Mouse (Mus musculus): ENCODE results near the gene Crocc. TPM values are rescaled to one million over a fixed set of nuclear protein-coding genes. Genes with fewer than 3 reads are reported as not detected.

Crocc gene
- polyA plus RNA-seq, 1 experiment from 2014 or later = 5.3 TPM

DNA sequence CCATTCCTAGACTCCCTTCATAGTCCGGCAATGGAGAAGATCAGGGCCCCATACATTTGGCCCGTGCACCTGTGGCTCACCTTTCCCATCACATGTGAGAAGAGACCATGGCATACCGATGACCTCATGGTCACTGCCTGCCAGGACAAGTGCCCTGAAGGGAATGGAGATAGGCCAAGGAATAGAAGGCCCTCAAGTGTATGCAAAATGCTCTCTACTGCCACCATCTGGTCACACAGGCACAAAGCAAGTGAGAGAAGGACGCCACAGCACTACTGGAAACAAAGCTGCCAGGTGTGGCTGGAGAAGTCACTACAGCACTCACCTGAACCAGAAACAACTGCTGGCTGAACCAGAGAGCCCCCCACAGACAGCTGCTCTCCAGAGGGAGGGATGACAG, 9.4 kb upstream of the Crocc start:
- Histone ChIP-seq H3K4me3 (ENCODE audit: low read length) (no peak overlapping the region), H3K27me3 (ENCODE audit: control insufficient read depth, insufficient read depth, low read depth, low read length) (no peaks in the 10 kb centered on the region), H3K4me2 (ENCODE audit: low read depth, low read length) (no peak overlapping the region), H3K9ac (ENCODE audit: low read length) (no peak overlapping the region), H3K4me1 (replicated peaks; ENCODE audit: control insufficient read depth, insufficient read depth, low read length) (peaks cover 38% of the 10 kb centered on the region), H3K9me3 (ENCODE audit: control insufficient read depth, low read length) (no peaks in the 10 kb centered on the region), H3K27ac (ENCODE audit: low read length) (no peak overlapping the region), H3K36me3 (ENCODE audit: control insufficient read depth, insufficient read depth, low read length) (peaks cover 35% of the 10 kb centered on the region)
- no peak for ATAC-seq (ENCODE audit: low read depth)
- 53% methylated on average over 4 of the region's 4 CpGs for WGBS

DNA sequence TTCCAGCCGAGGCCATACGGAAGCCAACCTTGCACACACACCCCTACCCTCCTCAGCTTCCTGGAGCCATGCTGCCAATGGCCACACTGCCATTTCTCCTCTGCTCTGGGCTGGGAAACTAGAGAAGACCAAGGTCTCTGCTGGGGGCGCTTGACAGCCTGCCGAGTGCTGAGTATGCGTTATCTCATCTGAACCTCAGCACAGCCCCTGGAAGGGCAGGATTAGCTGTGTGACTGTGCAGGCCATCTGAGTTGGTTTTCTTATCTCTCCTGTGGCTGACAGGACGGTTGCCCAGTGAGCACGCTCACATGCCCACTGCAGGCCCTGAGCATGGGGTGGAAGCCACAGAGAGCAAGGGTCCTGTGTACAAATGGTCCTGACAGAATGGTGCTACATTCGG, 8.3 kb upstream of the Crocc start:
- ATAC-seq (ENCODE audit: low read depth) = no peak
- Histone ChIP-seq H3K9me3 (ENCODE audit: control insufficient read depth, low read length) (no peaks in the 10 kb centered on the region), H3K4me1 (replicated peaks; ENCODE audit: control insufficient read depth, insufficient read depth, low read length) (peaks cover 32% of the 10 kb centered on the region), H3K27ac (ENCODE audit: low read length) (no peak overlapping the region; the same call in 1 of the 2 replicates), H3K27me3 (ENCODE audit: control insufficient read depth, insufficient read depth, low read depth, low read length) (no peaks in the 10 kb centered on the region), H3K4me2 (ENCODE audit: low read depth, low read length) (no peak overlapping the region), H3K4me3 (ENCODE audit: low read length) (no peak overlapping the region), H3K36me3 (ENCODE audit: control insufficient read depth, insufficient read depth, low read length) (peaks cover 35% of the 10 kb centered on the region), H3K9ac (ENCODE audit: low read length) (no peak overlapping the region)
- WGBS = 86% methylated on average over 8 of the region's 8 CpGs

DNA sequence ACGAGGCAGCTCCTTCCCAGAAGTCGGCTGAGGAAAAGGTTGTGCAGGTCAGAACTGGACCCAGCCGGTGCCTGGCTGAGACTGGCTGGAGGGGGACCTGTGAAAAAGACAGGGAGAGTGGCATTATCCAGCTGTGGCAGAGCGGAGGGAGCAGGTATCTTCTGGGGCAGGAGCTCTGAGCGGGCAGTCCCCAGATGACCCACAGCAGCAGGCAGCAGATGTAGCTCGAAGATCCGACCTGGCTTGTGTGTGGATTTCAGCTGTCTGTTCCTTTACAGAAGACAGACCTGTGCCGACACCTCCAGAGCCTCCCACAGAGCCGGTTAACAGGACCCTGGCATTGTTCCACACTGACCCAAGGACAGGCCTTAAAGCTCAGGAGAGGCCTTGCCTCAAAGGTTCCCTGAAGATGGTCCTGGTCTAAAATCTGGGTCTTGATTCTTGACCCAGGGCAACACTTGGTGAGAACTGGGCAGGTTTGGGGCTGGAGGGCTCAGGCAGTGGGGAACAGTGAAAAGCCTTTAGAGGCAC, 7.2 kb upstream of the Crocc start:
- H3K4me1 ChIP-seq (replicated peaks; ENCODE audit: control insufficient read depth, insufficient read depth, low read length) = peaks cover 30% of the 10 kb centered on the region
- H3K36me3 ChIP-seq (ENCODE audit: control insufficient read depth, insufficient read depth, low read length) = peaks cover 35% of the 10 kb centered on the region
- WGBS = 51% methylated on average over 9 of the region's 9 CpGs
- no peak overlapping the region; the same call in 1 of the 2 replicates for H3K9ac ChIP-seq (ENCODE audit: low read length)
- H3K4me2 ChIP-seq (ENCODE audit: low read depth, low read length) = no peak overlapping the region
- ATAC-seq (ENCODE audit: low read depth) = no peak
- no peaks in the 10 kb centered on the region for H3K9me3 ChIP-seq (ENCODE audit: control insufficient read depth, low read length)
- no peak overlapping the region for H3K4me3 ChIP-seq (ENCODE audit: low read length)
- peak overlapping the region; percentile 85 for H3K27ac ChIP-seq (ENCODE audit: low read length)
- no peaks in the 10 kb centered on the region for H3K27me3 ChIP-seq (ENCODE audit: control insufficient read depth, insufficient read depth, low read depth, low read length)

DNA sequence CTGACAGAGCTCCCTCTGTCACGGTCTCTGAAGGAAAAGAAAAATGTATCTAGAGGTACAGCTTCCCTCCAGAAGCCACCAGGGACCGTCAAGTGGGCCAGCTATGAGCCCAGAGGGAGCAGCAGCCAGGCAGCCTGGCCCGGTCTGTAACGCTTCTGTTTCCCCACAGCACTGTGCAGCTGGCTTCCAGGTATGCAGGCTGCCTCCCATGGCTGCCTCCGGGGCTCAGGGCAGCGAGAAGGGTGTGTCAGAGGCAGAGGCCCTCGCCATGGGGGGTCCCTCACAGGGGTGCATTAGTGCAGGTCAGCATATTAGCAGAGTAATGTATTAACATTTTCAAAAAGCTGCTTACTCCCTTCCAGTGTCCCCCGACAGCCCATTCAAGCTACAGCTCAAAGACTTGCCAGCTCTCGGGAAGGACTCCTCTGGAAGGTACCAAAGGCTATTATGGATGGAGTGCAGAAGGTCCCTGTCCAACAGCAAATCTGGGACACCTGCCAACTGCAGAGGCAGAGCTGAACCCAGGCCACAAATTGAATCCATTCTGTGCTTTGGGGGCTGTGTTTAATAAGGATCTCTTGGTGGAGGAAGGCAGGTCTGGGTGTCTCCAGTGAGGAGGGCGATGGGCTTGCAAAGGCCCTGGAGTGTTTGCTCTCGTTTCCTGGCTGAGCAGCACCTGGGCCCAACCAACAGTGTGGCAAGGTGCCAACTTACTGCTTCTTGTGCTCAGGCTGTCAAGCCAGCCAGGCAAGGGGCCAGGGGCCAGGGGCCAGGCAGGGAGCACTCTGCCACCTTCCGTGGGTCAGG, 6.6 kb upstream of the Crocc start:
- H3K4me2 ChIP-seq (ENCODE audit: low read depth, low read length) = no peak overlapping the region
- WGBS = 32% methylated on average over 12 of the region's 12 CpGs
- H3K27ac ChIP-seq (ENCODE audit: low read length) = peak overlapping the region; percentile 85
- H3K4me1 ChIP-seq (replicated peaks; ENCODE audit: control insufficient read depth, insufficient read depth, low read length) = peaks cover 30% of the 10 kb centered on the region
- H3K9ac ChIP-seq (ENCODE audit: low read length) = no peak overlapping the region; the same call in 1 of the 2 replicates
- peak; percentile 72 for ATAC-seq (ENCODE audit: low read depth)
- no peaks in the 10 kb centered on the region for H3K9me3 ChIP-seq (ENCODE audit: control insufficient read depth, low read length)
- H3K27me3 ChIP-seq (ENCODE audit: control insufficient read depth, insufficient read depth, low read depth, low read length) = no peaks in the 10 kb centered on the region
- peaks cover 31% of the 10 kb centered on the region for H3K36me3 ChIP-seq (ENCODE audit: control insufficient read depth, insufficient read depth, low read length)
- H3K4me3 ChIP-seq (ENCODE audit: low read length) = no peak overlapping the region

DNA sequence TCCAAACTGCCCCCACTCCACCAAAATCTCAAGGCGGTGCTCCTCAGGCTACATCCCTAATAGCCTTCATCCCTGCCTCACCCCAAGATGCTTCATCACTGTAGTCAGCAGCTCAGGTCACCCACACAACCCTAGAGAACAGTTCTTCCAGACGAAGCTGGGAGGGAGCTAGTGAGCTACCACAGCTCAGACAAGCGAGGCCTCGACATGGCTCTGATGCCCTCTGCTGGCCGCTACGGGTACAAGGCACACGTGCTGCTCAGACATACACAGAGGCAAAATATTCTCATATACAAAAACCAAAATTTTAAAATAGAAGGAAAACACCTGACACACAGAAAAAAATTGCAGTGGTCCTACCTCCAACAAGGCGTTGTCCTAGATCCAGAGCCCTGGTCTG, 4.8 kb upstream of the Crocc start:
- no peaks in the 10 kb centered on the region for H3K27me3 ChIP-seq (ENCODE audit: control insufficient read depth, insufficient read depth, low read depth, low read length)
- H3K9me3 ChIP-seq (ENCODE audit: control insufficient read depth, low read length) = no peaks in the 10 kb centered on the region
- no peak overlapping the region for H3K4me2 ChIP-seq (ENCODE audit: low read depth, low read length)
- no peak for ATAC-seq (ENCODE audit: low read depth)
- H3K9ac ChIP-seq (ENCODE audit: low read length) = no peak overlapping the region
- peaks cover 37% of the 10 kb centered on the region for H3K4me1 ChIP-seq (replicated peaks; ENCODE audit: control insufficient read depth, insufficient read depth, low read length)
- no peak overlapping the region for H3K27ac ChIP-seq (ENCODE audit: low read length)
- H3K36me3 ChIP-seq (ENCODE audit: control insufficient read depth, insufficient read depth, low read length) = peaks cover 25% of the 10 kb centered on the region
- WGBS = 9% methylated on average over 8 of the region's 8 CpGs
- no peak overlapping the region for H3K4me3 ChIP-seq (ENCODE audit: low read length)

DNA sequence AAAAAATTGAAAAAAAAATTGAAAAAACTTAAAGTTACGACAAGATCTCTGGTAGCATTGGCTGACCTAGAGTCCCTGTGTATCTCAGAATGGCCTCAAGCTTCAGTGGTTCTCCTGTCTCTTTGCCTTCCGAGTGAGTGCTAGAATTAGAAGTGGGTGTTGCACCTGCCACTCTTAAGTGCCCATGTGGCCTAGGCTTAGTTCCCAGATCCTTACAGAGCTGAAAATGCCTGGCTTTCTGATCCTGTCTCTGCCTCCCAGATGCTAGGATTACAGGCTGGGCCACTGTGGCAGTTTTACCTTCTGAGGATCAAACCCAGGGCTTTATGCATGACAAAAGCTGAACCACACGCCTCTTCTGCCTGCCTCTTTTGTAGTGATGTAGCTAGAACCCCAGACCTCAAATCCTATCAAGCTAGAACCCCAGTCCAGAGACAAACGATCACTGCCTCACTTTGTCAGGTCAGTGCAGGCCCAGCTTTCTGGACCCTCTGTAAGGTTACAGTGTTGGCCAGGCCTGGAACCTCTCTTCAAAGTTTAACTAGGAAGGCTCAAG, 3.8 kb upstream of the Crocc start:
- Histone ChIP-seq H3K4me1 (replicated peaks; ENCODE audit: control insufficient read depth, insufficient read depth, low read length) (peaks cover 42% of the 10 kb centered on the region), H3K27me3 (ENCODE audit: control insufficient read depth, insufficient read depth, low read depth, low read length) (no peaks in the 10 kb centered on the region), H3K36me3 (ENCODE audit: control insufficient read depth, insufficient read depth, low read length) (peaks cover 19% of the 10 kb centered on the region), H3K9ac (ENCODE audit: low read length) (no peak overlapping the region), H3K9me3 (ENCODE audit: control insufficient read depth, low read length) (no peaks in the 10 kb centered on the region), H3K4me3 (ENCODE audit: low read length) (no peak overlapping the region), H3K4me2 (ENCODE audit: low read depth, low read length) (no peak overlapping the region), H3K27ac (ENCODE audit: low read length) (no peak overlapping the region)
- ATAC-seq (ENCODE audit: low read depth) = no peak
- 80% methylated on average over 4 of the region's 4 CpGs for WGBS

DNA sequence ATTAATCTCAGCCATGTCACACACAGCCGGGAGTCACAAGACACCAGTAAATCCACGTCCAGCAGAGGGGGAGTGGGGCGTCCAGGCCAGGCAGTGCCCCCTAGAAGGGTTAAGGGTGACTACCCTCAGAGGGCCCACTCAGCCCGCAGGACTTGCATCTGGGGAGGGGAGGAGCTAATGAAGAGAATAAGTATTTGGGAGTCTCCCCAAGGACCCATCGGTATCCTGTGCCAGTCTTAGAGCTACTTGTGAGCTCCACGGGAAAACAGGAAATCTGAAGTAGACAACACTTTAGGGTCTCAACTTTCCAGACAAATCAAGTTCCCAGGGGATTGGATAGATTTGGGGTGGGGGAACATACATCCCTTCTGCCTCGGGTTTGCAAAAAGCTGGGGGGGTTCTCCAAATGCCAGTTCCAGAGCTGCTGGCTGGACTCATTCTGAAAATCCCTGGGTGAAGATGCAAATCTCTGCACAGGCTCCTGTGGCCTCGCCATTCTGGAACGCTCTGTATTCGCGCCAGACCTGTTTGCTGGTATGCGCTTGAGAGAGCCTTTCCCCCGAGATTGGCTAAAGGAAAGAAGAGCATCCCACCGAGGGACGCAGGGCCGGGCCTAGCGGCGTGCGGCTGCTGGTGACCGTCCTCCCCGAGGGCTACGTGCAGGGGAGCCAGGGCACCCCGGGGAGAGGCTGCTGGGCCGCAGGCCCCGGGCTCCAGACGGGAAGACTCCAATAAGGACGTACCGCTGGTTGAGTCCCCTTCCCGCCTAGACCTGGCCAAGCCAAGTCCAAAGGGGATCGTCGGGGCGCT, 529 bp downstream of the Crocc start:
- peak; percentile 58; the same call in 1 of the 2 replicates for ATAC-seq (ENCODE audit: low read depth)
- Histone ChIP-seq H3K27me3 (ENCODE audit: control insufficient read depth, insufficient read depth, low read depth, low read length) (no peaks in the 10 kb centered on the region), H3K4me2 (ENCODE audit: low read depth, low read length) (peak overlapping the region; percentile 68), H3K9ac (ENCODE audit: low read length) (peak overlapping the region; percentile 83), H3K27ac (ENCODE audit: low read length) (peak overlapping the region; percentile 91), H3K9me3 (ENCODE audit: control insufficient read depth, low read length) (no peaks in the 10 kb centered on the region), H3K4me3 (ENCODE audit: low read length) (peak overlapping the region; percentile 67), H3K36me3 (ENCODE audit: control insufficient read depth, insufficient read depth, low read length) (peaks cover 9% of the 10 kb centered on the region; the same call in 1 of the 2 replicates), H3K4me1 (replicated peaks; ENCODE audit: control insufficient read depth, insufficient read depth, low read length) (peaks cover 15% of the 10 kb centered on the region; the same call in 1 of the 2 replicates)
- WGBS = 1% methylated on average over 31 of the region's 32 CpGs

DNA sequence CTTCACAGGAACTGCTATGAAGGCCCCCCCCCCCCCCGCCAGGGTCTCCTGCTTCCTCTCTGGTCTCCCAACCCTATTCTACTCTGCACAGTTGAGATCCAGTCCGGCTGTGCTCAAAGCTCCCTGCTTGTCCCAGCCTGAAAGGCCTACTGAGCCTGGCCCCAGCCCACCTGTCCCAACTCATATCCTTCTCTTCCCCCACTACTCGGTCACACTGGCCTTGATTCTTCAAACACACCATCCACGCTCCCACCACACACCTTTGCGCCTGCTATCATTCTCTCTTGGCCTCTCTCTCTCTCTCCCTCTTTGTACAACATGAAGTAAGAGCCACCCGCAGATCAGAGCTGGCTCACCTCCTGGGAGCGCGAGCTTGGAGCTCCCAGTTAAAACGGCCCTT, 1.5 kb downstream of the Crocc start:
- Histone ChIP-seq H3K36me3 (ENCODE audit: control insufficient read depth, insufficient read depth, low read length) (peaks cover 9% of the 10 kb centered on the region; the same call in 1 of the 2 replicates), H3K4me1 (replicated peaks; ENCODE audit: control insufficient read depth, insufficient read depth, low read length) (peaks cover 16% of the 10 kb centered on the region; the same call in 1 of the 2 replicates), H3K9me3 (ENCODE audit: control insufficient read depth, low read length) (no peaks in the 10 kb centered on the region), H3K4me3 (ENCODE audit: low read length) (no peak overlapping the region), H3K27ac (ENCODE audit: low read length) (no peak overlapping the region), H3K9ac (ENCODE audit: low read length) (no peak overlapping the region), H3K4me2 (ENCODE audit: low read depth, low read length) (no peak overlapping the region), H3K27me3 (ENCODE audit: control insufficient read depth, insufficient read depth, low read depth, low read length) (no peaks in the 10 kb centered on the region)
- ATAC-seq (ENCODE audit: low read depth) = no peak
- 67% methylated on average over 8 of the region's 9 CpGs for WGBS

DNA sequence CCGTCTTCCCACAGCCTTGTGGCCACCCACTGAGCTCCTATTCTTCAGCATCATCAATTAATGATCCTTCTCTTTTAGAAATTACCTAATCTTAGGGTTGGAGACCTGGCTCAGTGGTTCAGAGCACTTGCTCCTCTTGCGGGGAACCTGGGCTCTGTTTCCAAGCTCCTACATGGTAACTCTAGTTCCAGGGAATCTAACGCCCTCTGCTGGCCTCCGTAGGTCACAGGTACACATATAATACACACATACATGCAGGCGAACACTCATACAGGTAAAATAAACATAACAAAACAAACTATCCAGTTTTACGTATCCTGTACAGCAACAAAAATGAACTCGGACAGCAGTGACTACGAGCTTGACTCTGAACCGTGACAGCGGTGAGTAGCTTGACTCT, 3.4 kb downstream of the Crocc start:
- Histone ChIP-seq H3K27me3 (ENCODE audit: control insufficient read depth, insufficient read depth, low read depth, low read length) (no peaks in the 10 kb centered on the region), H3K27ac (ENCODE audit: low read length) (no peak overlapping the region), H3K4me2 (ENCODE audit: low read depth, low read length) (no peak overlapping the region), H3K9me3 (ENCODE audit: control insufficient read depth, low read length) (no peaks in the 10 kb centered on the region), H3K4me1 (replicated peaks; ENCODE audit: control insufficient read depth, insufficient read depth, low read length) (peaks cover 18% of the 10 kb centered on the region; the same call in 1 of the 2 replicates), H3K9ac (ENCODE audit: low read length) (no peak overlapping the region), H3K4me3 (ENCODE audit: low read length) (no peak overlapping the region), H3K36me3 (ENCODE audit: control insufficient read depth, insufficient read depth, low read length) (peaks cover 9% of the 10 kb centered on the region; the same call in 1 of the 2 replicates)
- WGBS = 93% methylated on average over 10 of the region's 10 CpGs
- ATAC-seq (ENCODE audit: low read depth) = no peak
